Mouse (Mus musculus) limb, embryonic 15.5 days (tissue): Measurements from ENCODE around the gene Wdr13. TPM values are rescaled to one million over a fixed set of nuclear protein-coding genes. Genes with fewer than 3 reads are reported as not detected.

Experiments used
- ATAC-seq: fragments of 200-750 bp; cut with Nextera tagmentation; 2 replicates; pipeline ENCODE4 v1.8.0; 2017; ENCODE audit warnings: low read depth, moderate TSS enrichment; ENCODE audit not compliant: insufficient number of reproducible peaks, low FRiP score, low TSS enrichment
- H3K27ac ChIP-seq: fragments of 300-500 bp; sonication (generic); 2 replicates; pipeline ENCODE4 v1.5.1; 2015; ENCODE audit warnings: moderate library complexity, mild to moderate bottlenecking, inconsistent platforms
- H3K27me3 ChIP-seq: fragments of 300-500 bp; sonication (generic); 2 replicates; pipeline ENCODE4 v1.6.1; 2015; ENCODE audit warnings: inconsistent platforms
- H3K36me3 ChIP-seq: fragments of 300-500 bp; sonication (generic); 2 replicates; pipeline ENCODE4 v1.6.1; 2015; ENCODE audit warnings: inconsistent platforms
- H3K4me1 ChIP-seq: fragments of 300-500 bp; sonication (generic); 2 replicates; pipeline ENCODE4 v1.6.1; 2015; ENCODE audit warnings: inconsistent platforms
- H3K4me2 ChIP-seq: fragments of 300-500 bp; sonication (generic); 2 replicates; pipeline ENCODE4 v1.6.1; 2015; ENCODE audit warnings: mild to moderate bottlenecking, inconsistent platforms
- H3K4me3 ChIP-seq: fragments of 300-500 bp; sonication (generic); 2 replicates; pipeline ENCODE4 v1.5.1; 2015; ENCODE audit warnings: mild to moderate bottlenecking, inconsistent platforms
- H3K9ac ChIP-seq: fragments of 300-500 bp; sonication (generic); 2 replicates; pipeline ENCODE4 v1.6.1; 2015; ENCODE audit warnings: inconsistent platforms
- H3K9me3 ChIP-seq: fragments of 300-500 bp; sonication (generic); 2 replicates; pipeline ENCODE4 v1.6.1; 2016; ENCODE audit warnings: inconsistent platforms
- WGBS: fragments of 180-500 bp; shearing (Covaris S2); methylation state at CpG from one replicate; pipeline ENCODE4 v1.1.7; 2015; 5-methylcytosine and 5-hydroxymethylcytosine counted together
- polyA plus RNA-seq: library from polyadenylated mRNA; unstranded; fragments of >200 nt; fragmentation: Nextera tagmentation; extraction: Ambion mirVana; gene quantifications from 2 replicates; pipeline ENCODE4 v1.2.1, GENCODE M21; 2015

Wdr13 gene
- polyA plus RNA-seq, 1 experiment from 2014 or later, result 20.3 TPM

GRCm38 (mm10) chrX:8073881-8074429, 58.7 kb downstream of the Wdr13 start:
- no peaks in the 10 kb centered on the region for H3K27me3 ChIP-seq
- peak overlapping the region; percentile 45 for H3K9ac ChIP-seq
- H3K27ac ChIP-seq, result peak overlapping the region; percentile 90
- 18% methylated on average over 40 of the region's 64 CpGs for WGBS
- peak; percentile 17; the same call in 1 of the 2 replicates for ATAC-seq
- H3K4me3 ChIP-seq, result peak overlapping the region; percentile 60
- H3K4me2 ChIP-seq, result peak overlapping the region; percentile 41
- peaks cover 15% of the 10 kb centered on the region for H3K36me3 ChIP-seq
- no peaks in the 10 kb centered on the region for H3K4me1 ChIP-seq
- H3K9me3 ChIP-seq, result no peaks in the 10 kb centered on the region

Other genes starting within 250 kb of the Wdr13 start
- gene Slc35a2, start 248.9 kb downstream of the Wdr13 start, polyA plus RNA-seq, result 64.5 and 70.0 TPM in 2 replicates
- 117 and 124 TPM in 2 replicates for gene Pqbp1, start 233.6 kb downstream of the Wdr13 start, polyA plus RNA-seq
- gene Timm17b, start 233.5 kb downstream of the Wdr13 start, polyA plus RNA-seq, result 157 and 170 TPM in 2 replicates
- gene Gm10491, start 225.1 kb downstream of the Wdr13 start, polyA plus RNA-seq, result not detected in 2 replicates
- gene Gm10490, start 223.3 kb downstream of the Wdr13 start, polyA plus RNA-seq, result not detected in 2 replicates
- gene Pcsk1n, start 213.1 kb downstream of the Wdr13 start, polyA plus RNA-seq, result 0.63 and 1.2 TPM in 2 replicates
- gene Eras, start 204.3 kb downstream of the Wdr13 start, polyA plus RNA-seq, result not detected in 2 replicates
- gene Hdac6, start 185.0 kb downstream of the Wdr13 start, polyA plus RNA-seq, result 25.3 and 27.0 TPM in 2 replicates
- 2.1 and 2.9 TPM in 2 replicates for gene Gata1, start 154.8 kb downstream of the Wdr13 start, polyA plus RNA-seq
- not detected in 2 replicates for gene Glod5, start 114.4 kb downstream of the Wdr13 start, polyA plus RNA-seq
- gene Suv39h1, start 58.1 kb downstream of the Wdr13 start, polyA plus RNA-seq, result 47.3 and 48.7 TPM in 2 replicates
- 0.97 and 1.00 TPM in 2 replicates for gene Was, start 42.4 kb downstream of the Wdr13 start, polyA plus RNA-seq
- gene Rbm3, start 13.0 kb upstream of the Wdr13 start, polyA plus RNA-seq, result 401 and 409 TPM in 2 replicates
- 13.7 and 14.1 TPM in 2 replicates for gene Tbc1d25, start 43.3 kb upstream of the Wdr13 start, polyA plus RNA-seq
- gene Ebp, start 60.6 kb upstream of the Wdr13 start, polyA plus RNA-seq, result 43.0 and 44.6 TPM in 2 replicates
- gene Porcn, start 73.6 kb upstream of the Wdr13 start, polyA plus RNA-seq, result 8.7 and 8.8 TPM in 2 replicates
- 37.8 and 40.4 TPM in 2 replicates for gene Ftsj1, start 119.5 kb upstream of the Wdr13 start, polyA plus RNA-seq
- gene Slc38a5, start 138.2 kb upstream of the Wdr13 start, polyA plus RNA-seq, result 0.36 and 0.60 TPM in 2 replicates
- not detected in 2 replicates for gene Ssxb10, start 194.5 kb upstream of the Wdr13 start, polyA plus RNA-seq
- not detected in 2 replicates for gene Ssxb9, start 234.1 kb upstream of the Wdr13 start, polyA plus RNA-seq